Mouse (Mus musculus) thymus, adult 2 months (tissue): Measurements from ENCODE around the gene Dennd1a.

Source experiments
- CTCF ChIP-seq: fragments of 200-500 bp; IDR thresholded peaks from 2 replicates; pipeline ENCODE4 v1.5.1; 2012; ENCODE audit warnings: mild to moderate bottlenecking, control low read depth, low read length, moderate library complexity, borderline replicate concordance; ENCODE audit not compliant: control insufficient read depth, poor library complexity, insufficient read depth; ENCODE audit errors: extremely low read depth
- POLR2A ChIP-seq: fragments of 200-500 bp; IDR thresholded peaks from 2 replicates; pipeline ENCODE4 v1.6.1; 2012; ENCODE audit warnings: mild to moderate bottlenecking, low read length, control low read depth, moderate library complexity; ENCODE audit not compliant: control insufficient read depth, poor library complexity, insufficient read depth; ENCODE audit errors: extremely low read depth

- TF ChIP-seq CTCF (no peak), POLR2A (no peak)
Measured at GRCm38 (mm10) chr2:37925413-37926132, 361.6 kb downstream of the Dennd1a start.
